Mouse (Mus musculus) embryonic facial prominence, embryonic 14.5 days (tissue): Measurements from ENCODE around the gene Olfr318. TPM values are rescaled to one million over a fixed set of nuclear protein-coding genes. Genes with fewer than 3 reads are reported as not detected.

Source experiments
- ATAC-seq: fragments of 200-750 bp; cut with Nextera tagmentation; 2 replicates; pipeline ENCODE4 v1.8.0; 2017; ENCODE audit warnings: low read depth, moderate number of reproducible peaks, moderate TSS enrichment
- DNase-seq: peaks from one replicate; pipeline ENCODE4 v3.0.0-alpha.2; 2015; ENCODE audit warnings: low spot score
- H3K27ac ChIP-seq: fragments of 300-500 bp; sonication (generic); replicated peaks from 2 replicates; pipeline ENCODE4 v1.5.1; 2014; ENCODE audit warnings: low read depth, mild to moderate bottlenecking, low read length, moderate library complexity
- H3K27me3 ChIP-seq: fragments of 300-500 bp; sonication (generic); replicated peaks from 2 replicates; pipeline ENCODE4 v1.6.1; 2014; ENCODE audit warnings: low read length; ENCODE audit not compliant: control insufficient read depth, insufficient read depth
- H3K36me3 ChIP-seq: fragments of 300-500 bp; sonication (generic); 2 replicates; pipeline ENCODE4 v1.6.1; 2014; ENCODE audit warnings: low read length, mixed read lengths; ENCODE audit not compliant: control insufficient read depth, insufficient read depth
- H3K4me1 ChIP-seq: fragments of 300-500 bp; sonication (generic); 2 replicates; pipeline ENCODE4 v1.6.1; 2014; ENCODE audit warnings: antibody characterized with exemption, low read length; ENCODE audit not compliant: control insufficient read depth, insufficient read depth
- H3K4me2 ChIP-seq: fragments of 300-500 bp; sonication (generic); 2 replicates; pipeline ENCODE4 v1.6.1; 2014; ENCODE audit warnings: low read depth, mild to moderate bottlenecking, low read length, moderate library complexity, mixed read lengths
- H3K4me3 ChIP-seq: fragments of 300-500 bp; sonication (generic); 2 replicates; pipeline ENCODE4 v1.5.1; 2014; ENCODE audit warnings: low read depth, mild to moderate bottlenecking, low read length
- H3K9ac ChIP-seq: fragments of 300-500 bp; sonication (generic); 2 replicates; pipeline ENCODE4 v1.6.1; 2014; ENCODE audit warnings: low read depth, mild to moderate bottlenecking, low read length, moderate library complexity, mixed read lengths
- H3K9me3 ChIP-seq: fragments of 300-500 bp; sonication (generic); 2 replicates; pipeline ENCODE4 v1.6.1; 2016; ENCODE audit warnings: low read length; ENCODE audit not compliant: control insufficient read depth
- WGBS: fragments of 180-500 bp; shearing (Covaris S2); extraction: QIAGEN DNeasy Blood & Tissue Kit; methylation state at CpG from one replicate; pipeline ENCODE4 v1.1.7; 2014; 5-methylcytosine and 5-hydroxymethylcytosine counted together
- polyA plus RNA-seq: library from polyadenylated mRNA; unstranded; fragments of >200 nt; fragmentation: Nextera tagmentation; extraction: Ambion mirVana; gene quantifications from 2 replicates; pipeline ENCODE4 v1.2.1, GENCODE M21; 2014

Gene Olfr318
- polyA plus RNA-seq, 1 experiment from 2014 or later = not detected

GRCm38 (mm10) chr11:58709086-58709485 is 14.7 kb downstream of the Olfr318 start:
- H3K27me3 ChIP-seq = no peaks in the 10 kb centered on the region
- H3K9me3 ChIP-seq = no peaks in the 10 kb centered on the region
- no peak overlapping the region for H3K4me3 ChIP-seq
- H3K27ac ChIP-seq = no peak overlapping the region
- no peaks in the 10 kb centered on the region for H3K36me3 ChIP-seq
- no peak overlapping the region for H3K4me2 ChIP-seq
- DNase-seq (no peak), ATAC-seq (no peak)
- no peaks in the 10 kb centered on the region for H3K4me1 ChIP-seq
- WGBS = 82% methylated on average over 11 of the region's 11 CpGs
- no peak overlapping the region for H3K9ac ChIP-seq

- Histone ChIP-seq H3K4me3 (no peak within 1 kb of the TSS), H3K36me3 (no peaks in the 10 kb centered on the region), H3K27me3 (no peaks in the 10 kb centered on the region), H3K4me1 (no peaks in the 10 kb centered on the region), H3K4me2 (no peak within 1 kb of the TSS), H3K9me3 (peaks cover 15% of the 10 kb centered on the region; the same call in 1 of the 2 replicates), H3K9ac (no peak within 1 kb of the TSS), H3K27ac (no peak within 1 kb of the TSS)
- DNase-seq = no peak
- no peak for ATAC-seq
- WGBS = 86% methylated on average over 3 of the region's 3 CpGs
These were observed 25.0 kb downstream of the Olfr318 start, which contains the start of gene Olfr319 for GRCm38 (mm10) chr11:58698862-58699261. TSS of gene Olfr319 (plus strand) at chr11:58699162.

GRCm38 (mm10) chr11:58680799-58681198 is 43.0 kb downstream of the Olfr318 start, which contains the start of gene Olfr320:
TSS of gene Olfr320 (plus strand) at chr11:58681099.
- no peaks in the 10 kb centered on the region for H3K36me3 ChIP-seq
- H3K27me3 ChIP-seq = no peaks in the 10 kb centered on the region
- no peak for ATAC-seq
- H3K9ac ChIP-seq = no peak within 1 kb of the TSS
- no peak within 1 kb of the TSS for H3K27ac ChIP-seq
- no peaks in the 10 kb centered on the region for H3K9me3 ChIP-seq
- no peak within 1 kb of the TSS for H3K4me2 ChIP-seq
- H3K4me1 ChIP-seq = no peaks in the 10 kb centered on the region
- no peak for DNase-seq
- WGBS = 98% methylated on average over 1 of the region's 1 CpGs
- H3K4me3 ChIP-seq = no peak within 1 kb of the TSS

- 50% methylated on average over 4 of the region's 4 CpGs for WGBS
- no peaks in the 10 kb centered on the region for H3K9me3 ChIP-seq
- H3K4me2 ChIP-seq = no peak overlapping the region
- ATAC-seq = no peak
- H3K9ac ChIP-seq = no peak overlapping the region
- H3K4me3 ChIP-seq = no peak overlapping the region
- H3K27ac ChIP-seq = no peak overlapping the region
- no peaks in the 10 kb centered on the region for H3K4me1 ChIP-seq
- DNase-seq = no peak
- no peaks in the 10 kb centered on the region for H3K36me3 ChIP-seq
- H3K27me3 ChIP-seq = no peaks in the 10 kb centered on the region
These were observed 52.0 kb downstream of the Olfr318 start for GRCm38 (mm10) chr11:58671825-58672224.

- no peaks in the 10 kb centered on the region for H3K9me3 ChIP-seq
- DNase-seq = no peak
- H3K4me2 ChIP-seq = no peak overlapping the region
- H3K27ac ChIP-seq = no peak overlapping the region
- H3K27me3 ChIP-seq = no peaks in the 10 kb centered on the region
- H3K36me3 ChIP-seq = no peaks in the 10 kb centered on the region
- ATAC-seq = no peak
- no peaks in the 10 kb centered on the region for H3K4me1 ChIP-seq
- no peak overlapping the region for H3K4me3 ChIP-seq
- H3K9ac ChIP-seq = no peak overlapping the region
These were observed 54.6 kb downstream of the Olfr318 start for GRCm38 (mm10) chr11:58669252-58669651.

Other genes with a start within 250 kb of the Olfr318 start
- gene Olfr332, start 231.5 kb downstream of the Olfr318 start, polyA plus RNA-seq = 0.11 and 0.12 TPM in 2 replicates
- gene Olfr331, start 221.4 kb downstream of the Olfr318 start, polyA plus RNA-seq = not detected in 2 replicates
- gene Olfr330, start 189.2 kb downstream of the Olfr318 start, polyA plus RNA-seq = 0.30 and 0.46 TPM in 2 replicates
- gene Olfr329-ps, start 177.6 kb downstream of the Olfr318 start, polyA plus RNA-seq = 0.31 TPM in 1 of 2 replicates, not detected in the other
- not detected in 2 replicates for gene Olfr328, start 168.4 kb downstream of the Olfr318 start, polyA plus RNA-seq
- gene Olfr224, start 153.5 kb downstream of the Olfr318 start, polyA plus RNA-seq = not detected in 2 replicates
- gene Olfr325, start 146.3 kb downstream of the Olfr318 start, polyA plus RNA-seq = not detected in 2 replicates
- gene Olfr324, start 128.9 kb downstream of the Olfr318 start, polyA plus RNA-seq = not detected in 2 replicates
- gene 2210407C18Rik, start 107.9 kb downstream of the Olfr318 start, polyA plus RNA-seq = not detected in 2 replicates
- gene Olfr323, start 93.5 kb downstream of the Olfr318 start, polyA plus RNA-seq = not detected in 2 replicates
- 0.07 and 0.09 TPM in 2 replicates for gene Trim58, start 83.5 kb downstream of the Olfr318 start, polyA plus RNA-seq
- not detected in 2 replicates for gene Olfr322, start 65.2 kb downstream of the Olfr318 start, polyA plus RNA-seq
- gene Olfr320, start 42.9 kb downstream of the Olfr318 start, polyA plus RNA-seq = not detected in 2 replicates
- gene Olfr319, start 24.9 kb downstream of the Olfr318 start, polyA plus RNA-seq = 0.33 TPM in 1 of 2 replicates, not detected in the other
- not detected in 2 replicates for gene Olfr317, start 15.2 kb upstream of the Olfr318 start, polyA plus RNA-seq
- gene Olfr316, start 28.7 kb upstream of the Olfr318 start, polyA plus RNA-seq = not detected in 2 replicates
- 0.13 TPM in 1 of 2 replicates, not detected in the other for gene Olfr315, start 49.2 kb upstream of the Olfr318 start, polyA plus RNA-seq
- not detected in 2 replicates for gene Olfr314, start 58.9 kb upstream of the Olfr318 start, polyA plus RNA-seq
- gene Fam183b, start 77.9 kb upstream of the Olfr318 start, polyA plus RNA-seq = 1.7 and 5.7 TPM in 2 replicates
- gene Olfr313, start 91.0 kb upstream of the Olfr318 start, polyA plus RNA-seq = 0.07 TPM in 1 of 2 replicates, not detected in the other
- not detected in 2 replicates for gene Olfr312, start 105.2 kb upstream of the Olfr318 start, polyA plus RNA-seq
- gene Olfr311, start 115.2 kb upstream of the Olfr318 start, polyA plus RNA-seq = 0.08 TPM in 1 of 2 replicates, not detected in the other
- gene Gm12258, start 123.1 kb upstream of the Olfr318 start, polyA plus RNA-seq = 8.3 and 10.2 TPM in 2 replicates
- gene 2810021J22Rik, start 143.2 kb upstream of the Olfr318 start, polyA plus RNA-seq = 6.4 and 6.7 TPM in 2 replicates
- 5.2 and 6.5 TPM in 2 replicates for gene Zfp39, start 180.2 kb upstream of the Olfr318 start, polyA plus RNA-seq
- gene Btnl10, start 193.9 kb upstream of the Olfr318 start, polyA plus RNA-seq = 0.07 TPM in 1 of 2 replicates, not detected in the other
- gene Rnf187, start 214.9 kb upstream of the Olfr318 start, polyA plus RNA-seq = 256 and 271 TPM in 2 replicates
- 14.9 and 20.8 TPM in 2 replicates for gene Hist3h2ba, start 224.9 kb upstream of the Olfr318 start, polyA plus RNA-seq
- 27.6 and 29.7 TPM in 2 replicates for gene Hist3h2a, start 230.7 kb upstream of the Olfr318 start, polyA plus RNA-seq
- gene Trim17, start 230.7 kb upstream of the Olfr318 start, polyA plus RNA-seq = 0.41 and 0.51 TPM in 2 replicates